Mouse (Mus musculus) forebrain, embryonic 16.5 days (tissue): ENCODE results near the gene Fgfr2. TPM values are rescaled to one million over a fixed set of nuclear protein-coding genes. Genes with fewer than 3 reads are reported as not detected.

Source experiments
- ATAC-seq: fragments of 200-750 bp; cut with Nextera tagmentation; 2 replicates; pipeline ENCODE4 v1.8.0; 2017; ENCODE audit warnings: mild to moderate bottlenecking, moderate library complexity
- H3K27ac ChIP-seq: fragments of 300-500 bp; sonication (generic); 2 replicates; pipeline ENCODE4 v1.5.1; 2014; ENCODE audit warnings: low read length, control low read depth
- H3K27me3 ChIP-seq: fragments of 300-500 bp; sonication (generic); replicated peaks from 2 replicates; pipeline ENCODE4 v1.6.1; 2014; ENCODE audit warnings: low read length; ENCODE audit not compliant: control insufficient read depth, insufficient read depth
- H3K36me3 ChIP-seq: fragments of 300-500 bp; sonication (generic); 2 replicates; pipeline ENCODE4 v1.6.1; 2014; ENCODE audit not compliant: control insufficient read depth, insufficient read depth
- H3K4me1 ChIP-seq: fragments of 300-500 bp; sonication (generic); replicated peaks from 2 replicates; pipeline ENCODE4 v1.6.1; 2014; ENCODE audit warnings: low read length; ENCODE audit not compliant: control insufficient read depth, insufficient read depth
- H3K4me2 ChIP-seq: fragments of 300-500 bp; sonication (generic); 2 replicates; pipeline ENCODE4 v1.6.1; 2014; ENCODE audit warnings: mild to moderate bottlenecking, low read length, control low read depth
- H3K4me3 ChIP-seq: fragments of 300-500 bp; sonication (generic); replicated peaks from 2 replicates; pipeline ENCODE4 v1.5.1; 2014; ENCODE audit warnings: mild to moderate bottlenecking, low read length, control low read depth
- H3K9ac ChIP-seq: fragments of 300-500 bp; sonication (generic); replicated peaks from 2 replicates; pipeline ENCODE4 v1.6.1; 2014; ENCODE audit warnings: low read depth, low read length, control low read depth
- H3K9me3 ChIP-seq: fragments of 300-500 bp; sonication (generic); 2 replicates; pipeline ENCODE4 v1.6.1; 2016; ENCODE audit warnings: low read length; ENCODE audit not compliant: control insufficient read depth
- WGBS: fragments of 180-500 bp; shearing (Covaris S2); extraction: QIAGEN DNeasy Blood & Tissue Kit; methylation state at CpG from one replicate; pipeline ENCODE4 v1.1.7; 2014; 5-methylcytosine and 5-hydroxymethylcytosine counted together
- polyA plus RNA-seq: library from polyadenylated mRNA; unstranded; fragments of >200 nt; fragmentation: Nextera tagmentation; extraction: Ambion mirVana; gene quantifications from 2 replicates; pipeline ENCODE4 v1.2.1, GENCODE M21; 2015

Fgfr2 gene
- polyA plus RNA-seq, 1 experiment from 2014 or later: 39.2 TPM

- Histone ChIP-seq H3K4me1 (peaks cover 4% of the 10 kb centered on the region), H3K9ac (no peak overlapping the region), H3K36me3 (no peaks in the 10 kb centered on the region), H3K4me3 (no peak overlapping the region), H3K9me3 (no peaks in the 10 kb centered on the region), H3K4me2 (no peak overlapping the region), H3K27ac (no peak overlapping the region), H3K27me3 (no peaks in the 10 kb centered on the region)
- no peak for ATAC-seq
- WGBS: 96% methylated on average over 4 of the region's 4 CpGs
These were observed 95.2 kb downstream of the Fgfr2 start for GRCm38 (mm10) chr7:133027930-133028329.

GRCm38 (mm10) chr7:133024694-133025093 is 98.5 kb downstream of the Fgfr2 start:
- H3K4me3 ChIP-seq: no peak overlapping the region
- WGBS: 95% methylated on average over 1 of the region's 1 CpGs
- no peaks in the 10 kb centered on the region for H3K27me3 ChIP-seq
- H3K27ac ChIP-seq: no peak overlapping the region
- no peak overlapping the region for H3K4me2 ChIP-seq
- H3K36me3 ChIP-seq: no peaks in the 10 kb centered on the region
- H3K4me1 ChIP-seq: peaks cover 14% of the 10 kb centered on the region
- H3K9me3 ChIP-seq: no peaks in the 10 kb centered on the region
- no peak overlapping the region for H3K9ac ChIP-seq
- ATAC-seq: no peak

- no peak overlapping the region for H3K9ac ChIP-seq
- no peak overlapping the region for H3K4me3 ChIP-seq
- no peak for ATAC-seq
- WGBS: 19% methylated on average over 6 of the region's 6 CpGs
- peaks cover 32% of the 10 kb centered on the region for H3K4me1 ChIP-seq
- H3K27me3 ChIP-seq: no peaks in the 10 kb centered on the region
- no peaks in the 10 kb centered on the region for H3K36me3 ChIP-seq
- no peaks in the 10 kb centered on the region for H3K9me3 ChIP-seq
- H3K27ac ChIP-seq: no peak overlapping the region
- H3K4me2 ChIP-seq: no peak overlapping the region
These were observed 103.6 kb downstream of the Fgfr2 start for GRCm38 (mm10) chr7:133019481-133020020.

GRCm38 (mm10) chr7:133018961-133019360 is 104.2 kb downstream of the Fgfr2 start:
- Histone ChIP-seq H3K27ac (no peak overlapping the region), H3K4me3 (no peak overlapping the region), H3K9me3 (no peaks in the 10 kb centered on the region), H3K4me2 (no peak overlapping the region), H3K27me3 (no peaks in the 10 kb centered on the region), H3K36me3 (no peaks in the 10 kb centered on the region), H3K4me1 (peaks cover 33% of the 10 kb centered on the region), H3K9ac (no peak overlapping the region)
- ATAC-seq: no peak
- 69% methylated on average over 7 of the region's 7 CpGs for WGBS

GRCm38 (mm10) chr7:133015416-133016070 is 107.6 kb downstream of the Fgfr2 start:
- Histone ChIP-seq H3K36me3 (no peaks in the 10 kb centered on the region), H3K4me1 (peaks cover 57% of the 10 kb centered on the region), H3K9me3 (no peaks in the 10 kb centered on the region), H3K4me2 (no peak overlapping the region), H3K27me3 (no peaks in the 10 kb centered on the region), H3K27ac (0 out of 2 replicates have a peak overlapping the region, but pooled peaks have one; percentile 13), H3K9ac (no peak overlapping the region; the same call in 1 of the 2 replicates), H3K4me3 (no peak overlapping the region)
- WGBS: 4% methylated on average over 7 of the region's 7 CpGs
- ATAC-seq: peak; percentile 24

GRCm38 (mm10) chr7:133014631-133015030 is 108.5 kb downstream of the Fgfr2 start:
- no peak overlapping the region for H3K4me2 ChIP-seq
- WGBS: 84% methylated on average over 14 of the region's 14 CpGs
- no peaks in the 10 kb centered on the region for H3K9me3 ChIP-seq
- H3K4me1 ChIP-seq: peaks cover 56% of the 10 kb centered on the region
- no peaks in the 10 kb centered on the region for H3K27me3 ChIP-seq
- no peak overlapping the region for H3K27ac ChIP-seq
- H3K36me3 ChIP-seq: no peaks in the 10 kb centered on the region
- H3K9ac ChIP-seq: peak overlapping the region; percentile 10; the same call in 1 of the 2 replicates
- no peak for ATAC-seq
- H3K4me3 ChIP-seq: no peak overlapping the region

- Histone ChIP-seq H3K4me2 (no peak overlapping the region), H3K27ac (no peak overlapping the region), H3K36me3 (no peaks in the 10 kb centered on the region), H3K27me3 (no peaks in the 10 kb centered on the region), H3K9ac (no peak overlapping the region), H3K4me1 (peaks cover 52% of the 10 kb centered on the region), H3K9me3 (no peaks in the 10 kb centered on the region), H3K4me3 (no peak overlapping the region)
- no peak for ATAC-seq
- 92% methylated on average over 10 of the region's 10 CpGs for WGBS
These were observed 109.2 kb downstream of the Fgfr2 start for GRCm38 (mm10) chr7:133013923-133014322.

- WGBS: 64% methylated on average over 14 of the region's 14 CpGs
- H3K4me2 ChIP-seq: no peak overlapping the region
- H3K9ac ChIP-seq: no peak overlapping the region
- H3K27ac ChIP-seq: no peak overlapping the region
- H3K4me1 ChIP-seq: peaks cover 52% of the 10 kb centered on the region
- no peaks in the 10 kb centered on the region for H3K9me3 ChIP-seq
- H3K27me3 ChIP-seq: no peaks in the 10 kb centered on the region
- no peak for ATAC-seq
- H3K4me3 ChIP-seq: no peak overlapping the region
- no peaks in the 10 kb centered on the region for H3K36me3 ChIP-seq
These were observed 110.3 kb downstream of the Fgfr2 start for GRCm38 (mm10) chr7:133012637-133013366.

GRCm38 (mm10) chr7:133011611-133012010 is 111.5 kb downstream of the Fgfr2 start:
- Histone ChIP-seq H3K4me1 (peaks cover 52% of the 10 kb centered on the region), H3K4me3 (no peak overlapping the region), H3K9ac (no peak overlapping the region), H3K4me2 (peak overlapping the region; percentile 39), H3K9me3 (no peaks in the 10 kb centered on the region), H3K27ac (peak overlapping the region; percentile 77), H3K36me3 (no peaks in the 10 kb centered on the region), H3K27me3 (no peaks in the 10 kb centered on the region)
- ATAC-seq: peak; percentile 49
- 10% methylated on average over 4 of the region's 4 CpGs for WGBS
